Mouse (Mus musculus): ENCODE measurements around the gene BC067074. TPM values are rescaled to one million over a fixed set of nuclear protein-coding genes. Genes with fewer than 3 reads are reported as not detected.
A peak's percentile ranks its signal among the peaks of the same experiment; 100 is the strongest.

BC067074 gene
- polyA plus RNA-seq, 1 experiment from 2014 or later, result 0.83 TPM

- H3K9ac ChIP-seq (replicated peaks; ENCODE audit: low read length), result no peak overlapping the region
- H3K9me3 ChIP-seq (ENCODE audit: control insufficient read depth, low read length), result no peaks in the 10 kb centered on the region
- no peak overlapping the region for H3K4me3 ChIP-seq (replicated peaks; ENCODE audit: low read depth, low read length)
- no peaks in the 10 kb centered on the region for H3K27me3 ChIP-seq (ENCODE audit: control insufficient read depth, insufficient read depth, low read length)
- no peak overlapping the region for H3K27ac ChIP-seq (replicated peaks; ENCODE audit: low read depth, low read length)
- no peak overlapping the region for H3K4me2 ChIP-seq (ENCODE audit: low read length)
- no peak for DNase-seq
- 92% methylated on average over 3 of the region's 3 CpGs for WGBS
- no peaks in the 10 kb centered on the region for H3K36me3 ChIP-seq (ENCODE audit: control insufficient read depth, insufficient read depth, low read length)
- no peak for ATAC-seq (ENCODE audit: low FRiP score, low TSS enrichment)
- H3K4me1 ChIP-seq (ENCODE audit: control insufficient read depth, insufficient read depth, low read length), result no peaks in the 10 kb centered on the region
Observed at GRCm38 (mm10) chr13:113267204-113267603, 25.8 kb upstream of the BC067074 start.

- WGBS, result 46% methylated on average over 18 of the region's 18 CpGs
Observed at GRCm38 (mm10) chr13:113269777-113270776, 22.9 kb upstream of the BC067074 start.

GRCm38 (mm10) chr13:113271189-113271588 is 21.8 kb upstream of the BC067074 start:
- DNase-seq (no peak), ATAC-seq (ENCODE audit: low FRiP score, low TSS enrichment) (no peak)
- Histone ChIP-seq H3K9me3 (ENCODE audit: control insufficient read depth, low read length) (no peaks in the 10 kb centered on the region), H3K27ac (replicated peaks; ENCODE audit: low read depth, low read length) (no peak overlapping the region), H3K9ac (replicated peaks; ENCODE audit: low read length) (no peak overlapping the region), H3K4me2 (ENCODE audit: low read length) (no peak overlapping the region), H3K36me3 (ENCODE audit: control insufficient read depth, insufficient read depth, low read length) (no peaks in the 10 kb centered on the region), H3K27me3 (ENCODE audit: control insufficient read depth, insufficient read depth, low read length) (no peaks in the 10 kb centered on the region), H3K4me1 (ENCODE audit: control insufficient read depth, insufficient read depth, low read length) (no peaks in the 10 kb centered on the region), H3K4me3 (replicated peaks; ENCODE audit: low read depth, low read length) (no peak overlapping the region)
- WGBS, result 92% methylated on average over 8 of the region's 8 CpGs

More at GRCm38 (mm10) chr13:113269777-113270776, 22.9 kb upstream of the BC067074 start:
- H3K9me3 ChIP-seq (ENCODE audit: control insufficient read depth, low read length), result no peaks in the 10 kb centered on the region
- no peak overlapping the region for H3K27ac ChIP-seq (replicated peaks; ENCODE audit: low read depth, low read length)
- no peak overlapping the region for H3K9ac ChIP-seq (replicated peaks; ENCODE audit: low read length)
- DNase-seq, result peak; percentile 94
- no peak overlapping the region for H3K4me3 ChIP-seq (replicated peaks; ENCODE audit: low read depth, low read length)
- H3K4me1 ChIP-seq (ENCODE audit: control insufficient read depth, insufficient read depth, low read length), result no peaks in the 10 kb centered on the region
- H3K4me2 ChIP-seq (ENCODE audit: low read length), result no peak overlapping the region
- ATAC-seq (ENCODE audit: low FRiP score, low TSS enrichment), result peak; percentile 83
- H3K36me3 ChIP-seq (ENCODE audit: control insufficient read depth, insufficient read depth, low read length), result no peaks in the 10 kb centered on the region
- H3K27me3 ChIP-seq (ENCODE audit: control insufficient read depth, insufficient read depth, low read length), result no peaks in the 10 kb centered on the region

GRCm38 (mm10) chr13:113287141-113287540 is 5.8 kb upstream of the BC067074 start:
- DNase-seq (no peak), ATAC-seq (ENCODE audit: low FRiP score, low TSS enrichment) (no peak)
- H3K27me3 ChIP-seq (ENCODE audit: control insufficient read depth, insufficient read depth, low read length), result 0 out of 2 replicates have a peak, but pooled peaks cover 6% of the 10 kb centered on the region
- H3K4me3 ChIP-seq (replicated peaks; ENCODE audit: low read depth, low read length), result no peak overlapping the region
- H3K4me1 ChIP-seq (ENCODE audit: control insufficient read depth, insufficient read depth, low read length), result no peaks in the 10 kb centered on the region
- 89% methylated on average over 7 of the region's 7 CpGs for WGBS
- H3K9ac ChIP-seq (replicated peaks; ENCODE audit: low read length), result no peak overlapping the region
- no peaks in the 10 kb centered on the region for H3K9me3 ChIP-seq (ENCODE audit: control insufficient read depth, low read length)
- H3K4me2 ChIP-seq (ENCODE audit: low read length), result no peak overlapping the region
- no peaks in the 10 kb centered on the region for H3K36me3 ChIP-seq (ENCODE audit: control insufficient read depth, insufficient read depth, low read length)
- H3K27ac ChIP-seq (replicated peaks; ENCODE audit: low read depth, low read length), result no peak overlapping the region

GRCm38 (mm10) chr13:113288210-113289197 is 4.5 kb upstream of the BC067074 start:
- Histone ChIP-seq H3K27me3 (ENCODE audit: control insufficient read depth, insufficient read depth, low read length) (0 out of 2 replicates have a peak, but pooled peaks cover 18% of the 10 kb centered on the region), H3K9me3 (ENCODE audit: control insufficient read depth, low read length) (no peaks in the 10 kb centered on the region), H3K4me2 (ENCODE audit: low read length) (no peak overlapping the region), H3K4me1 (ENCODE audit: control insufficient read depth, insufficient read depth, low read length) (0 out of 2 replicates have a peak, but pooled peaks cover 4% of the 10 kb centered on the region), H3K27ac (replicated peaks; ENCODE audit: low read depth, low read length) (no peak overlapping the region), H3K36me3 (ENCODE audit: control insufficient read depth, insufficient read depth, low read length) (no peaks in the 10 kb centered on the region), H3K4me3 (replicated peaks; ENCODE audit: low read depth, low read length) (no peak overlapping the region), H3K9ac (replicated peaks; ENCODE audit: low read length) (no peak overlapping the region)
- DNase-seq (no peak), ATAC-seq (ENCODE audit: low FRiP score, low TSS enrichment) (no peak)
- 80% methylated on average over 7 of the region's 7 CpGs for WGBS

- peak; percentile 31 for DNase-seq
- WGBS, result 50% methylated on average over 4 of the region's 4 CpGs
Observed at GRCm38 (mm10) chr13:113289760-113290159, 3.2 kb upstream of the BC067074 start.

GRCm38 (mm10) chr13:113292001-113292400 is 958 bp upstream of the BC067074 start:
- 87% methylated on average over 8 of the region's 8 CpGs for WGBS
- H3K36me3 ChIP-seq (ENCODE audit: control insufficient read depth, insufficient read depth, low read length), result no peaks in the 10 kb centered on the region
- no peaks in the 10 kb centered on the region for H3K9me3 ChIP-seq (ENCODE audit: control insufficient read depth, low read length)
- no peak overlapping the region for H3K27ac ChIP-seq (replicated peaks; ENCODE audit: low read depth, low read length)
- H3K4me3 ChIP-seq (replicated peaks; ENCODE audit: low read depth, low read length), result no peak overlapping the region
- peak; percentile 14 for DNase-seq
- no peak overlapping the region for H3K4me2 ChIP-seq (ENCODE audit: low read length)
- H3K4me1 ChIP-seq (ENCODE audit: control insufficient read depth, insufficient read depth, low read length), result 0 out of 2 replicates have a peak, but pooled peaks cover 4% of the 10 kb centered on the region
- H3K9ac ChIP-seq (replicated peaks; ENCODE audit: low read length), result no peak overlapping the region
- H3K27me3 ChIP-seq (ENCODE audit: control insufficient read depth, insufficient read depth, low read length), result 0 out of 2 replicates have a peak, but pooled peaks cover 18% of the 10 kb centered on the region
- ATAC-seq (ENCODE audit: low FRiP score, low TSS enrichment), result no peak

More at GRCm38 (mm10) chr13:113289760-113290159, 3.2 kb upstream of the BC067074 start:
- Histone ChIP-seq H3K27me3 (ENCODE audit: control insufficient read depth, insufficient read depth, low read length) (0 out of 2 replicates have a peak, but pooled peaks cover 18% of the 10 kb centered on the region), H3K4me1 (ENCODE audit: control insufficient read depth, insufficient read depth, low read length) (0 out of 2 replicates have a peak, but pooled peaks cover 4% of the 10 kb centered on the region), H3K9me3 (ENCODE audit: control insufficient read depth, low read length) (no peaks in the 10 kb centered on the region), H3K27ac (replicated peaks; ENCODE audit: low read depth, low read length) (no peak overlapping the region), H3K9ac (replicated peaks; ENCODE audit: low read length) (no peak overlapping the region), H3K4me2 (ENCODE audit: low read length) (no peak overlapping the region), H3K4me3 (replicated peaks; ENCODE audit: low read depth, low read length) (no peak overlapping the region), H3K36me3 (ENCODE audit: control insufficient read depth, insufficient read depth, low read length) (no peaks in the 10 kb centered on the region)
- ATAC-seq (ENCODE audit: low FRiP score, low TSS enrichment), result no peak
